Mouse (Mus musculus): ENCODE measurements around the gene Gm45837.
A peak's percentile ranks its signal among the peaks of the same experiment; 100 is the strongest.

The Gm45837 gene

GRCm38 (mm10) chr7:101471423-101471822 is 60.7 kb downstream of the Gm45837 start:
- DNase-seq: no peak

- no peak for DNase-seq
These were observed 61.3 kb downstream of the Gm45837 start for GRCm38 (mm10) chr7:101471968-101472480.

GRCm38 (mm10) chr7:101472598-101473558 is 62.2 kb downstream of the Gm45837 start:
- no peak for DNase-seq

- no peak for DNase-seq
These were observed 63.7 kb downstream of the Gm45837 start for GRCm38 (mm10) chr7:101474399-101474811.

GRCm38 (mm10) chr7:101476028-101476427 is 65.3 kb downstream of the Gm45837 start:
- no peak for DNase-seq

GRCm38 (mm10) chr7:101476493-101476892 is 65.8 kb downstream of the Gm45837 start:
- DNase-seq: no peak

- no peak for DNase-seq
These were observed 66.5 kb downstream of the Gm45837 start for GRCm38 (mm10) chr7:101477200-101477599.

- DNase-seq: no peak
These were observed 67.4 kb downstream of the Gm45837 start for GRCm38 (mm10) chr7:101478099-101478498.

GRCm38 (mm10) chr7:101479841-101480240 is 69.2 kb downstream of the Gm45837 start:
- no peak for DNase-seq

- no peak for DNase-seq
These were observed 70.0 kb downstream of the Gm45837 start for GRCm38 (mm10) chr7:101480671-101481070.

- DNase-seq: no peak
These were observed 71.3 kb downstream of the Gm45837 start for GRCm38 (mm10) chr7:101481872-101482498.

GRCm38 (mm10) chr7:101482499-101483081 is 71.9 kb downstream of the Gm45837 start:
- peak; percentile 52 for DNase-seq

- DNase-seq: no peak
These were observed 72.9 kb downstream of the Gm45837 start for GRCm38 (mm10) chr7:101483498-101484115.

GRCm38 (mm10) chr7:101487102-101487501 is 76.4 kb downstream of the Gm45837 start:
- DNase-seq: peak; percentile 46

GRCm38 (mm10) chr7:101490952-101491351 is 80.3 kb downstream of the Gm45837 start:
- DNase-seq: no peak

- DNase-seq: no peak
These were observed 87.7 kb downstream of the Gm45837 start for GRCm38 (mm10) chr7:101498385-101498784.

GRCm38 (mm10) chr7:101499251-101499650 is 88.6 kb downstream of the Gm45837 start:
- peak; percentile 49 for DNase-seq

- DNase-seq: peak; percentile 35
These were observed 89.0 kb downstream of the Gm45837 start for GRCm38 (mm10) chr7:101499701-101500100.

- DNase-seq: no peak
These were observed 90.5 kb downstream of the Gm45837 start for GRCm38 (mm10) chr7:101501236-101501635.

- no peak for DNase-seq
These were observed 91.0 kb downstream of the Gm45837 start for GRCm38 (mm10) chr7:101501675-101502074.

- peak; percentile 74 for DNase-seq
These were observed 92.7 kb downstream of the Gm45837 start for GRCm38 (mm10) chr7:101503351-101503750.

GRCm38 (mm10) chr7:101503803-101504202 is 93.1 kb downstream of the Gm45837 start:
- peak; percentile 14 for DNase-seq

- peak; percentile 52 for DNase-seq
These were observed 93.8 kb downstream of the Gm45837 start for GRCm38 (mm10) chr7:101504507-101504906.

All from thymus, postnatal 25 days (tissue).